Mouse (Mus musculus) neural tube, embryonic 14.5 days (tissue): ENCODE measurements around the gene Ispd. TPM values are rescaled to one million over a fixed set of nuclear protein-coding genes. Genes with fewer than 3 reads are reported as not detected.

Source experiments
- ATAC-seq: fragments of 200-750 bp; cut with Nextera tagmentation; 2 replicates; pipeline ENCODE4 v1.8.0; 2017; ENCODE audit warnings: low read depth, mild to moderate bottlenecking, moderate TSS enrichment, moderate library complexity
- H3K27ac ChIP-seq: fragments of 300-500 bp; sonication (generic); 2 replicates; pipeline ENCODE4 v1.5.1; 2014; ENCODE audit warnings: low read depth, mild to moderate bottlenecking, control low read depth, low read length, moderate library complexity, mixed read lengths
- H3K27me3 ChIP-seq: fragments of 300-500 bp; sonication (generic); 2 replicates; pipeline ENCODE4 v1.6.1; 2014; ENCODE audit warnings: low read length; ENCODE audit not compliant: control insufficient read depth, insufficient read depth
- H3K36me3 ChIP-seq: fragments of 300-500 bp; sonication (generic); 2 replicates; pipeline ENCODE4 v1.6.1; 2014; ENCODE audit warnings: low read length, mixed read lengths; ENCODE audit not compliant: control insufficient read depth, insufficient read depth
- H3K4me1 ChIP-seq: fragments of 300-500 bp; sonication (generic); 2 replicates; pipeline ENCODE4 v1.6.1; 2014; ENCODE audit warnings: low read length; ENCODE audit not compliant: control insufficient read depth, insufficient read depth
- H3K4me2 ChIP-seq: fragments of 300-500 bp; sonication (generic); 2 replicates; pipeline ENCODE4 v1.6.1; 2014; ENCODE audit warnings: mild to moderate bottlenecking, low read depth, low read length, control low read depth
- H3K4me3 ChIP-seq: fragments of 300-500 bp; sonication (generic); 2 replicates; pipeline ENCODE4 v1.5.1; 2014; ENCODE audit warnings: low read depth, low read length, control low read depth, mixed read lengths
- H3K9ac ChIP-seq: fragments of 300-500 bp; sonication (generic); replicated peaks from 2 replicates; pipeline ENCODE4 v1.6.1; 2014; ENCODE audit warnings: low read depth, mild to moderate bottlenecking, control low read depth, low read length, mixed read lengths
- H3K9me3 ChIP-seq: fragments of 300-500 bp; sonication (generic); 2 replicates; pipeline ENCODE4 v1.6.1; 2016; ENCODE audit warnings: low read length; ENCODE audit not compliant: control insufficient read depth
- WGBS: fragments of 180-500 bp; shearing (Covaris S2); extraction: QIAGEN DNeasy Blood & Tissue Kit; methylation state at CpG from one replicate; pipeline ENCODE4 v1.1.7; 2014; 5-methylcytosine and 5-hydroxymethylcytosine counted together
- polyA plus RNA-seq: library from polyadenylated mRNA; unstranded; fragments of >200 nt; fragmentation: Nextera tagmentation; extraction: Ambion mirVana; gene quantifications from 2 replicates; pipeline ENCODE4 v1.2.1, GENCODE M21; 2014

Ispd gene
- polyA plus RNA-seq, 1 experiment from 2014 or later: 18.0 TPM

GRCm38 (mm10) chr12:36380254-36380653 lies 996 bp upstream of the Ispd start:
- ATAC-seq: no peak
- Histone ChIP-seq H3K4me1 (peaks cover 4% of the 10 kb centered on the region; the same call in 1 of the 2 replicates), H3K27me3 (no peaks in the 10 kb centered on the region), H3K9me3 (no peaks in the 10 kb centered on the region), H3K36me3 (no peaks in the 10 kb centered on the region), H3K27ac (no peak overlapping the region), H3K9ac (no peak overlapping the region), H3K4me3 (no peak overlapping the region), H3K4me2 (no peak overlapping the region)
- 21% methylated on average over 3 of the region's 3 CpGs for WGBS

- H3K36me3 ChIP-seq: no peaks in the 10 kb centered on the region
- no peaks in the 10 kb centered on the region for H3K9me3 ChIP-seq
- peak overlapping the region; percentile 76 for H3K4me2 ChIP-seq
- ATAC-seq: no peak
- no peak overlapping the region for H3K9ac ChIP-seq
- peaks cover 4% of the 10 kb centered on the region; the same call in 1 of the 2 replicates for H3K4me1 ChIP-seq
- 30% methylated on average over 5 of the region's 5 CpGs for WGBS
- H3K27me3 ChIP-seq: no peaks in the 10 kb centered on the region
- H3K27ac ChIP-seq: no peak overlapping the region
- no peak overlapping the region for H3K4me3 ChIP-seq
Measured at GRCm38 (mm10) chr12:36380806-36381205, 444 bp upstream of the Ispd start.

GRCm38 (mm10) chr12:36385386-36385785 lies 4.1 kb downstream of the Ispd start:
- Histone ChIP-seq H3K4me2 (no peak overlapping the region), H3K27ac (no peak overlapping the region), H3K4me3 (no peak overlapping the region), H3K27me3 (no peaks in the 10 kb centered on the region), H3K36me3 (no peaks in the 10 kb centered on the region), H3K9me3 (no peaks in the 10 kb centered on the region), H3K4me1 (peaks cover 4% of the 10 kb centered on the region; the same call in 1 of the 2 replicates), H3K9ac (no peak overlapping the region)
- no peak for ATAC-seq
- 75% methylated on average over 6 of the region's 6 CpGs for WGBS

GRCm38 (mm10) chr12:36386991-36387390 lies 5.7 kb downstream of the Ispd start:
- 91% methylated on average over 4 of the region's 4 CpGs for WGBS
- H3K9ac ChIP-seq: no peak overlapping the region
- no peaks in the 10 kb centered on the region for H3K27me3 ChIP-seq
- H3K36me3 ChIP-seq: no peaks in the 10 kb centered on the region
- no peaks in the 10 kb centered on the region for H3K9me3 ChIP-seq
- H3K4me3 ChIP-seq: no peak overlapping the region
- no peaks in the 10 kb centered on the region for H3K4me1 ChIP-seq
- ATAC-seq: no peak
- H3K4me2 ChIP-seq: no peak overlapping the region
- no peak overlapping the region for H3K27ac ChIP-seq

- no peaks in the 10 kb centered on the region for H3K27me3 ChIP-seq
- no peak overlapping the region for H3K27ac ChIP-seq
- H3K9ac ChIP-seq: no peak overlapping the region
- H3K9me3 ChIP-seq: no peaks in the 10 kb centered on the region; the same call in 1 of the 2 replicates
- no peak overlapping the region for H3K4me2 ChIP-seq
- no peaks in the 10 kb centered on the region for H3K36me3 ChIP-seq
- no peak overlapping the region for H3K4me3 ChIP-seq
- WGBS: 83% methylated on average over 2 of the region's 2 CpGs
- no peak for ATAC-seq
- H3K4me1 ChIP-seq: no peaks in the 10 kb centered on the region
Measured at GRCm38 (mm10) chr12:36395115-36395514, 13.9 kb downstream of the Ispd start.

GRCm38 (mm10) chr12:36423677-36424076 lies 42.4 kb downstream of the Ispd start:
- ATAC-seq: no peak
- H3K4me1 ChIP-seq: no peaks in the 10 kb centered on the region
- no peak overlapping the region for H3K4me2 ChIP-seq
- no peak overlapping the region for H3K4me3 ChIP-seq
- no peak overlapping the region for H3K27ac ChIP-seq
- H3K36me3 ChIP-seq: no peaks in the 10 kb centered on the region
- no peak overlapping the region for H3K9ac ChIP-seq
- no peaks in the 10 kb centered on the region for H3K27me3 ChIP-seq
- no peaks in the 10 kb centered on the region for H3K9me3 ChIP-seq
- 84% methylated on average over 10 of the region's 10 CpGs for WGBS

- Histone ChIP-seq H3K4me3 (no peak overlapping the region), H3K27me3 (no peaks in the 10 kb centered on the region)
- ATAC-seq: no peak
Measured at GRCm38 (mm10) chr12:36425258-36425657, 44.0 kb downstream of the Ispd start.

GRCm38 (mm10) chr12:36426163-36427045 lies 45.2 kb downstream of the Ispd start:
- Histone ChIP-seq H3K9ac (no peak overlapping the region), H3K4me2 (no peak overlapping the region), H3K27ac (no peak overlapping the region), H3K4me3 (no peak overlapping the region), H3K36me3 (no peaks in the 10 kb centered on the region), H3K27me3 (no peaks in the 10 kb centered on the region), H3K9me3 (no peaks in the 10 kb centered on the region), H3K4me1 (no peaks in the 10 kb centered on the region)
- 49% methylated on average over 15 of the region's 15 CpGs for WGBS
- ATAC-seq: peak; percentile 61; the same call in 1 of the 2 replicates

More at GRCm38 (mm10) chr12:36425258-36425657, 44.0 kb downstream of the Ispd start:
- Histone ChIP-seq H3K4me2 (no peak overlapping the region), H3K9ac (no peak overlapping the region), H3K36me3 (no peaks in the 10 kb centered on the region), H3K4me1 (no peaks in the 10 kb centered on the region), H3K27ac (no peak overlapping the region), H3K9me3 (no peaks in the 10 kb centered on the region)
- WGBS: 25% methylated on average over 7 of the region's 7 CpGs

GRCm38 (mm10) chr12:36436956-36437355 lies 55.7 kb downstream of the Ispd start:
- Histone ChIP-seq H3K9ac (no peak overlapping the region), H3K27ac (no peak overlapping the region), H3K4me3 (no peak overlapping the region), H3K27me3 (no peaks in the 10 kb centered on the region), H3K4me1 (no peaks in the 10 kb centered on the region), H3K9me3 (no peaks in the 10 kb centered on the region), H3K36me3 (no peaks in the 10 kb centered on the region), H3K4me2 (no peak overlapping the region)
- WGBS: 84% methylated on average over 5 of the region's 5 CpGs
- no peak for ATAC-seq
